7 mouse cellular contexts compared by ENCODE assay signal in genomic region chr9:63745821-63746632, GRCm38 (mm10). TPM values are rescaled to one million over a fixed set of nuclear protein-coding genes. Genes with fewer than 3 reads are reported as not detected.
A peak's percentile ranks its signal among the peaks of the same experiment; 100 is the strongest.
DNase-seq lines count a peak whose midpoint lies in the region; ATAC-seq lines count a peak whose summit lies in the region.

No protein-coding gene starts in this region.

- no peak overlapping the region for H3K4me2 ChIP-seq in forebrain, embryonic 14.5 days (ENCODE audit: low read length)

- DNase-seq in 3134 (ENCODE audit: extremely low read depth, insufficient read length, low spot score): peak; percentile 25
- DNase-seq in 3T3-L1 (ENCODE audit: low read depth, low spot score): peak; percentile 69
- DNase-seq in fibroblast of lung, adult 2 months (ENCODE audit: low read depth): peak; percentile 88
- DNase-seq in kidney, postnatal 36 days: peak; percentile 75 to 88
- DNase-seq in forebrain, embryonic 14.5 days (ENCODE audit: low spot score): no peak
- DNase-seq in spleen, adult 12 weeks (ENCODE audit: low spot score): no peak

- 73% methylated on average over 19 of the region's 19 CpGs for WGBS in forebrain, embryonic 14.5 days

- H3K4me3 ChIP-seq in forebrain, embryonic 14.5 days (ENCODE audit: low read depth, low read length): no peak overlapping the region

- H3K27ac ChIP-seq in forebrain, embryonic 14.5 days (ENCODE audit: low read depth, low read length): no peak overlapping the region

- H3K27me3 ChIP-seq in forebrain, embryonic 14.5 days (replicated peaks; ENCODE audit: control insufficient read depth, insufficient read depth, low read length): no peaks in the 10 kb centered on the region

- H3K9me3 ChIP-seq in forebrain, embryonic 14.5 days (replicated peaks; ENCODE audit: control insufficient read depth, low read length): no peaks in the 10 kb centered on the region

- peaks cover 23% of the 10 kb centered on the region for H3K4me1 ChIP-seq in forebrain, embryonic 14.5 days (ENCODE audit: control insufficient read depth, insufficient read depth, low read length)

- no peaks in the 10 kb centered on the region for H3K36me3 ChIP-seq in forebrain, embryonic 14.5 days (ENCODE audit: control insufficient read depth, insufficient read depth, low read length)

- H3K9ac ChIP-seq in forebrain, embryonic 14.5 days (ENCODE audit: low read length): no peak overlapping the region

- no peak for ATAC-seq in megakaryocyte, adult 5-6 weeks (ENCODE audit: poor library complexity, severe bottlenecking)
- ATAC-seq in forebrain, embryonic 14.5 days: no peak

RNA-seq across cellular contexts. Expression of gene Smad3, which starts 11.8 kb away (rescaled TPM):
- 9.1 and 15.0 TPM in 2 replicates for total RNA-seq in megakaryocyte, adult 5-6 weeks (2015)
- total RNA-seq in megakaryocyte, adult 5-6 weeks (2017): 9.7 and 12.7 TPM in 2 replicates
- polyA plus RNA-seq in forebrain, embryonic 14.5 days (2014; fragmentation: Nextera tagmentation; extraction: Ambion mirVana): 5.1 and 5.4 TPM in 2 replicates

Comparison
In these comparisons a context has a peak if more than half of its experiments do, and no peak if none do; other contexts are left out.
1. DNase-seq: peak in 3134 (single experiment), 3T3-L1 (single experiment), fibroblast of lung, adult 2 months (single experiment) and kidney, postnatal 36 days (2 of 2); none in forebrain, embryonic 14.5 days (single experiment) and spleen, adult 12 weeks (single experiment).